Mouse (Mus musculus): Measurements from ENCODE around the gene Odf3b. TPM values are rescaled to one million over a fixed set of nuclear protein-coding genes. Genes with fewer than 3 reads are reported as not detected.

Odf3b gene
- polyA plus RNA-seq, 1 experiment from 2014 or later, result 0.80 TPM

DNA sequence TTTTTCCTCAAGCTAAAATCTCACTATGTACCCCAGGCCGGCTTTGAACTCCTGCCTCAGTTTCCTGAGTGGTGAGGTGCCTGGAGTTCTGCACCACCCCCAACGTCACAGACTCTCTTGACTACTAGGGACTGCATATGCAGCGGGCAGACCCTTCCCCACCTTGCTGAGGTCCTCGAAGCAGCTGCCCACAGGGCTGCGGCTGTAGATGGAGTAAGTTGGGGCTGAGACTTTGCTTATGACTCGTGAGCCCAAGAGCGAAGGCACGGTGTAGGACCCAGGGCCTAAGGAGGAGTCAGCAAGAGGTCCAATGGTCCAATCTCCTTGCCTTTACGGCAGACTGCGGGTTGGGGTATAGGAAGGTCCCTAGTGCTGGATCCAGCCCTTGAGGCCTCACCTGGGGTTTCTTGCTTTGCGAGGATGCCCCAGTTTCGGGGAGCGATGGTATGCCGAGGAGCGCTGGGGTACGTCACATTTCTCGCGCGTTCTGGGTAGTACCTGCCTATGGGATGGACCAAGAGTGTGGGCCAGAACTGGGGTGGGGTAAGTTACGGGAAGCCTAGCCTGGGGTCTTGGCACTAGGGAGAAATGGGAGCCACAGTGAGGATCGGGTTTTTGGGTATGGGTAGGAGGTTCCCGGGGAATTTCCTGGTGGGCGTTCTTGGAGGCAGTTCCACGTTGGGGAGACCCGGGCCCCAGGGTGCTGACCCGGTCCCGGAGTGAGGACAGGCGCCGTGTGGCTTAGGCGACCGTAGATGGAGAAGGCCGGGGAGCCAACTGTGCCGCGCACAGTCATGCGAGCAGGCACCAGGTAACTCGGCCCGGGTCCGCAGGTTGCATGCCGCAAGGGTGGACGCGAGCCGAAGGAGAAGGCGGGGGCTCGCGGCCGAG lies 899 bp downstream of the Odf3b start:
- Histone ChIP-seq H3K36me3 (ENCODE audit: control insufficient read depth, insufficient read depth, low read length) (no peaks in the 10 kb centered on the region), H3K27me3 (ENCODE audit: control insufficient read depth, insufficient read depth, low read length) (peaks cover 8% of the 10 kb centered on the region), H3K4me1 (replicated peaks; ENCODE audit: control insufficient read depth, insufficient read depth) (peaks cover 2% of the 10 kb centered on the region; the same call in 1 of the 2 replicates), H3K9me3 (ENCODE audit: control insufficient read depth, low read length) (no peaks in the 10 kb centered on the region), H3K9ac (ENCODE audit: low read length) (peak overlapping the region; percentile 9; the same call in 1 of the 2 replicates), H3K4me2 (replicated peaks; ENCODE audit: low read depth) (peak overlapping the region; percentile 52), H3K27ac (replicated peaks) (no peak overlapping the region), H3K4me3 (ENCODE audit: low read depth, low read length) (peak overlapping the region; percentile 35)
- no peak for DNase-seq (ENCODE audit: low spot score)
- no peak for ATAC-seq (ENCODE audit: low FRiP score, low TSS enrichment)
- WGBS, result 18% methylated on average over 43 of the region's 46 CpGs
- TF ChIP-seq EP300 (optimal IDR thresholded peaks at IDR 0.05) (no peak), CTCF (IDR thresholded peaks at IDR 0.05; ENCODE audit: low read depth) (no peak)

DNA sequence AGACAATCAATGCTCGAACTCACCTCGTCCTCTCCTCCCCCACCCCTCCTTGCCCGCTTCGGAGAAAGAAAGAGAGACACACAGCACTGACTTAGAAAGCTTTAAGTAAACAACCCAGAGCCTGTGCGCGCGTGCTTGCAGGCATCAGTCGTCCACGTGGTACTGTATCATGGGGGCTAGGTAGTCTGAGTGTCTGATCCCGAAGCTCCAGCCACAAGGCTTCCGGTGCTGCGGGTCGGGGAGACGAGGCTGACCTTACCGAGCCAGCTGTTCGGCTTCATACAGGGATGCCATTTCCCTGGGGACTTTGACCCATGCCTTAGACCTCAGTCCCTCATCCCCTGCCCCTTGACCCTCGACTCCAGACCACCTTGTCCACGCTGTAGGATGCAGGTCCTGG lies 1.7 kb downstream of the Odf3b start:
- DNase-seq (ENCODE audit: low spot score), result no peak
- no peak for ATAC-seq (ENCODE audit: low FRiP score, low TSS enrichment)
- Histone ChIP-seq H3K9ac (ENCODE audit: low read length) (no peak overlapping the region), H3K36me3 (ENCODE audit: control insufficient read depth, insufficient read depth, low read length) (no peaks in the 10 kb centered on the region), H3K4me1 (replicated peaks; ENCODE audit: control insufficient read depth, insufficient read depth) (peaks cover 4% of the 10 kb centered on the region; the same call in 1 of the 2 replicates), H3K9me3 (ENCODE audit: control insufficient read depth, low read length) (no peaks in the 10 kb centered on the region), H3K27ac (replicated peaks) (no peak overlapping the region), H3K4me2 (replicated peaks; ENCODE audit: low read depth) (no peak overlapping the region), H3K27me3 (ENCODE audit: control insufficient read depth, insufficient read depth, low read length) (peaks cover 8% of the 10 kb centered on the region), H3K4me3 (ENCODE audit: low read depth, low read length) (no peak overlapping the region)
- WGBS, result 4% methylated on average over 18 of the region's 18 CpGs
- no peak for TF ChIP-seq CTCF (IDR thresholded peaks at IDR 0.05; ENCODE audit: low read depth)
- TF ChIP-seq EP300 (optimal IDR thresholded peaks at IDR 0.05), result no peak

DNA sequence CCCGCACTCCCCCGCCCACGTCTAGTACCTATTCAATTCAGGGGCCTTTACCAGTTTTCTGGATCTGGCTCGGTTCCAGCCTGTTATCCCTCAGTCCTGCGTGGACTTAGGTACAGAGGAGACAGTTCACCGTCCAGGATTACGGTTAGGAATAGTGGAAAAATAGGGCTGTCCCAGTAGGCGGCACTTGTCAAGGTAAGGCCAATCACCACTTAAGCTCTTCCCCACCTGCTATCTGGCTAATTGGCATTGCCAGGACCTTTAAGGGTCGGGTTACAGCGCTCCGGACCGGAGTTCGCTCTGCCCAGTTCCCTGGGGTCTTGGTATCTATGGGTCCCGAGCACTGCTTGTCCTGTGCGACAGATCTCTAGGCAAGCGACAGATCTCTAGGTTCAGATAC lies 2.1 kb downstream of the Odf3b start, which contains the start of gene Tymp:
Gene Tymp, minus strand, starts transcription at position 83 of the 400 bp plus-strand sequence.
- 22% methylated on average over 16 of the region's 16 CpGs for WGBS
- H3K27me3 ChIP-seq (ENCODE audit: control insufficient read depth, insufficient read depth, low read length), result peaks cover 8% of the 10 kb centered on the region
- TF ChIP-seq CTCF (IDR thresholded peaks at IDR 0.05; ENCODE audit: low read depth), result no peak
- no peak for TF ChIP-seq EP300 (optimal IDR thresholded peaks at IDR 0.05)
- no peak within 1 kb of the TSS for H3K27ac ChIP-seq (replicated peaks)
- H3K36me3 ChIP-seq (ENCODE audit: control insufficient read depth, insufficient read depth, low read length), result peaks cover 3% of the 10 kb centered on the region
- H3K9ac ChIP-seq (ENCODE audit: low read length), result no peak within 1 kb of the TSS
- no peak for DNase-seq (ENCODE audit: low spot score)
- no peaks in the 10 kb centered on the region for H3K9me3 ChIP-seq (ENCODE audit: control insufficient read depth, low read length)
- H3K4me3 ChIP-seq (ENCODE audit: low read depth, low read length), result no peak within 1 kb of the TSS
- H3K4me2 ChIP-seq (replicated peaks; ENCODE audit: low read depth), result no peak within 1 kb of the TSS
- H3K4me1 ChIP-seq (replicated peaks; ENCODE audit: control insufficient read depth, insufficient read depth), result peaks cover 4% of the 10 kb centered on the region; the same call in 1 of the 2 replicates
- no peak for ATAC-seq (ENCODE audit: low FRiP score, low TSS enrichment)

DNA sequence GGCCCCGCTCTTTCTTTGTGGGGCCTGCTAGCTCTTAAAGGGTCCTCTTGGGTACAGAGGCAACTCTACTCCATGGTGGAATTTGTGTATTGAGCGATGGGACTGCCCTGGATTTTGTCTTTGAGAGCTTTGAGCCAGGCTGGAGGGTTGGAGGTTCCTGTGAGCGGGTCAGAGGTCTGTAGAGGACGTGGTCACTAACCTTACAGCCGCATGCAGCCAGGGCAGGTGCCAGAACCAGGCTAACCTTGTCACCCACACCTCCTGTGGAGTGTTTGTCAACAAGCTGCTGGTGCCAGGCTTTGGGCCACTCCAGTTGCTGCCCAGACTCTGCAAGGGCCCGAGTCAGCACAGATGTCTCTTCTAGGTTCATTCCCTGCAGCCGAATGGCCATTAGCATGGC lies 3.0 kb downstream of the Odf3b start:
- peaks cover 4% of the 10 kb centered on the region; the same call in 1 of the 2 replicates for H3K4me1 ChIP-seq (replicated peaks; ENCODE audit: control insufficient read depth, insufficient read depth)
- H3K36me3 ChIP-seq (ENCODE audit: control insufficient read depth, insufficient read depth, low read length), result peaks cover 7% of the 10 kb centered on the region
- H3K27ac ChIP-seq (replicated peaks), result no peak overlapping the region
- no peak overlapping the region for H3K9ac ChIP-seq (ENCODE audit: low read length)
- no peak for TF ChIP-seq EP300 (optimal IDR thresholded peaks at IDR 0.05)
- ATAC-seq (ENCODE audit: low FRiP score, low TSS enrichment) (no peak), DNase-seq (ENCODE audit: low spot score) (no peak)
- 82% methylated on average over 7 of the region's 7 CpGs for WGBS
- no peak overlapping the region for H3K4me3 ChIP-seq (ENCODE audit: low read depth, low read length)
- no peaks in the 10 kb centered on the region for H3K9me3 ChIP-seq (ENCODE audit: control insufficient read depth, low read length)
- H3K27me3 ChIP-seq (ENCODE audit: control insufficient read depth, insufficient read depth, low read length), result peaks cover 8% of the 10 kb centered on the region
- no peak overlapping the region for H3K4me2 ChIP-seq (replicated peaks; ENCODE audit: low read depth)

DNA sequence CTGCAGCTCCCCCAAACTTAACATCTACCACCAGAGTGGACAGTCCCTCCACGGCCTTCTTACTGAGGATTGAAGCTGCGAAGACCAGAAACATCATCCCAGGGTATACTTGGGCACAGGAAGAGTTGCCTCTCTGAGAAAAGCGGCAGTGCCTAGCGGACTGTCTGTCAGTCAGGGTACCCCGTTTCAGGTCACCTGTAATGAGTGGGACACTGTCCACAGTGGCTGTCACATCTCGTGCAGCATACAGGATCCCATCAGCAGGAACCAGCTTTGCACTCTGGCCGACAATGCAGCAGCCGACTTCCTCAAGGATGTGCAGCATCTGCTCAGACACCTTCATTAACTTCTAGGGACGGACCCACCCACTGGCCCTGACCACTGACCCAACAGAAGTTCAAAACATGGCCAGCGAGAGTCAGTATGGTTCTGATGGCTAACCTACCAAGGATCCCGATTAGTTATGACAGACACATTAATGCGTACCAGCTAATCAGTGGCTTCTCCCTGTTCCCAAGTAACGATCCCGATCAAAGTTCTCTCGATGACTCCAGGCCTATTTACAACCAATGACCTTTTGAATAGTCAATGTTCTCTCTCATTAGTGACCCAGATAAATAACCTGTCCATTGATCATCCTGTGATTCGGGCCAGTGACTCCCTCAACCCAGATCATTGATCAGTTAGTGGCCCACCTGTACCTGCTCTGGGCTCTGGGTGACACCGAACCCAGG lies 4.1 kb downstream of the Odf3b start:
- Histone ChIP-seq H3K9ac (ENCODE audit: low read length) (no peak overlapping the region), H3K27ac (replicated peaks) (no peak overlapping the region), H3K4me1 (replicated peaks; ENCODE audit: control insufficient read depth, insufficient read depth) (peaks cover 4% of the 10 kb centered on the region; the same call in 1 of the 2 replicates), H3K4me3 (ENCODE audit: low read depth, low read length) (no peak overlapping the region), H3K9me3 (ENCODE audit: control insufficient read depth, low read length) (no peaks in the 10 kb centered on the region), H3K36me3 (ENCODE audit: control insufficient read depth, insufficient read depth, low read length) (peaks cover 11% of the 10 kb centered on the region), H3K27me3 (ENCODE audit: control insufficient read depth, insufficient read depth, low read length) (peaks cover 8% of the 10 kb centered on the region), H3K4me2 (replicated peaks; ENCODE audit: low read depth) (no peak overlapping the region)
- WGBS, result 93% methylated on average over 17 of the region's 17 CpGs
- TF ChIP-seq EP300 (optimal IDR thresholded peaks at IDR 0.05), result no peak
- TF ChIP-seq CTCF (IDR thresholded peaks at IDR 0.05; ENCODE audit: low read depth), result no peak
- DNase-seq (ENCODE audit: low spot score) (no peak), ATAC-seq (ENCODE audit: low FRiP score, low TSS enrichment) (no peak)
